Mouse (Mus musculus): ENCODE results near the gene Osgin1.

GRCm38 (mm10) chr8:119386988-119387387, 46.9 kb upstream of the Osgin1 start:
- TF ChIP-seq CTCF (IDR thresholded peaks at IDR 0.05; ENCODE audit: low read depth) (no peak), EP300 (optimal IDR thresholded peaks at IDR 0.05) (no peak)
